Mouse (Mus musculus) lung, embryonic 14.5 days (tissue): Measurements from ENCODE around the gene Bnc2. TPM values are rescaled to one million over a fixed set of nuclear protein-coding genes. Genes with fewer than 3 reads are reported as not detected.
A peak's percentile ranks its signal among the peaks of the same experiment; 100 is the strongest.

ENCODE experiments used
- ATAC-seq: fragments of 200-750 bp; cut with Nextera tagmentation; 2 replicates; pipeline ENCODE4 v1.8.0; 2017; ENCODE audit warnings: mild to moderate bottlenecking, moderate TSS enrichment, moderate library complexity; ENCODE audit not compliant: insufficient read depth
- DNase-seq: peaks from one replicate; pipeline ENCODE4 v3.0.0-alpha.2; 2015
- H3K27ac ChIP-seq: fragments of 300-500 bp; sonication (generic); 2 replicates; pipeline ENCODE4 v1.5.1; 2014; ENCODE audit warnings: low read depth, mild to moderate bottlenecking, moderate library complexity
- H3K27me3 ChIP-seq: fragments of 300-500 bp; sonication (generic); 2 replicates; pipeline ENCODE4 v1.6.1; 2014; ENCODE audit warnings: low read length, control low read depth; ENCODE audit not compliant: insufficient read depth
- H3K36me3 ChIP-seq: fragments of 300-500 bp; sonication (generic); 2 replicates; pipeline ENCODE4 v1.6.1; 2014; ENCODE audit warnings: control low read depth; ENCODE audit not compliant: insufficient read depth
- H3K4me1 ChIP-seq: fragments of 300-500 bp; sonication (generic); 2 replicates; pipeline ENCODE4 v1.6.1; 2014; ENCODE audit warnings: antibody characterized with exemption, control low read depth; ENCODE audit not compliant: insufficient read depth
- H3K4me2 ChIP-seq: fragments of 300-500 bp; sonication (generic); 2 replicates; pipeline ENCODE4 v1.6.1; 2014; ENCODE audit warnings: mild to moderate bottlenecking
- H3K4me3 ChIP-seq: fragments of 300-500 bp; sonication (generic); 2 replicates; pipeline ENCODE4 v1.5.1; 2014; ENCODE audit warnings: low read depth, low read length
- H3K9ac ChIP-seq: fragments of 300-500 bp; sonication (generic); 2 replicates; pipeline ENCODE4 v1.6.1; 2014
- H3K9me3 ChIP-seq: fragments of 300-500 bp; sonication (generic); 2 replicates; pipeline ENCODE4 v1.6.1; 2016; ENCODE audit warnings: low read depth, low read length, control low read depth
- CTCF ChIP-seq: IDR thresholded peaks from 2 replicates; pipeline ENCODE4 v1.5.1; 2016; ENCODE audit warnings: antibody characterized with exemption, low read depth
- whole genome bisulfite sequencing: fragments of 180-500 bp; shearing (Covaris S2); extraction: QIAGEN DNeasy Blood & Tissue Kit; methylation state at CpG from one replicate; pipeline ENCODE4 v1.1.7; 2014; 5-methylcytosine and 5-hydroxymethylcytosine counted together
- polyA plus RNA-seq: library from polyadenylated mRNA; unstranded; fragments of >200 nt; fragmentation: Nextera tagmentation; extraction: Ambion mirVana; gene quantifications from 2 replicates; pipeline ENCODE4 v1.2.1, GENCODE M21; 2014

Bnc2 gene
- polyA plus RNA-seq, 1 experiment from 2014 or later: 8.4 TPM

GRCm38 (mm10) chr4:84349536-84349935 is 325.5 kb downstream of the Bnc2 start:
- no peak overlapping the region for H3K9ac ChIP-seq

GRCm38 (mm10) chr4:84339172-84339571 is 335.9 kb downstream of the Bnc2 start:
- Histone ChIP-seq H3K4me3 (no peak overlapping the region), H3K27ac (no peak overlapping the region), H3K9ac (no peak overlapping the region), H3K4me2 (no peak overlapping the region), H3K9me3 (no peaks in the 10 kb centered on the region), H3K27me3 (no peaks in the 10 kb centered on the region), H3K4me1 (no peaks in the 10 kb centered on the region), H3K36me3 (no peaks in the 10 kb centered on the region)
- DNase-seq (no peak), ATAC-seq (no peak)
- TF ChIP-seq CTCF: no peak
- whole genome bisulfite sequencing: 69% methylated on average over 4 of the region's 4 CpGs

More at GRCm38 (mm10) chr4:84349536-84349935, 325.5 kb downstream of the Bnc2 start:
- 7% methylated on average over 5 of the region's 5 CpGs for WGBS
- no peak overlapping the region for H3K4me3 ChIP-seq
- no peak overlapping the region for H3K4me2 ChIP-seq
- peaks cover 12% of the 10 kb centered on the region for H3K4me1 ChIP-seq
- H3K9me3 ChIP-seq: no peaks in the 10 kb centered on the region
- no peaks in the 10 kb centered on the region for H3K36me3 ChIP-seq
- peak; percentile 36 for DNase-seq
- H3K27me3 ChIP-seq: no peaks in the 10 kb centered on the region
- 0 out of 2 replicates have a peak overlapping the region, but pooled peaks have one; percentile 24 for H3K27ac ChIP-seq
- ATAC-seq: no peak
- no peak for TF ChIP-seq CTCF

GRCm38 (mm10) chr4:84331995-84332394 is 343.1 kb downstream of the Bnc2 start:
- Histone ChIP-seq H3K9ac (no peak overlapping the region), H3K9me3 (no peaks in the 10 kb centered on the region), H3K27me3 (no peaks in the 10 kb centered on the region), H3K4me3 (no peak overlapping the region), H3K4me2 (no peak overlapping the region), H3K27ac (no peak overlapping the region), H3K4me1 (no peaks in the 10 kb centered on the region), H3K36me3 (no peaks in the 10 kb centered on the region)
- 66% methylated on average over 9 of the region's 9 CpGs for WGBS
- no peak for TF ChIP-seq CTCF
- no peak for DNase-seq
- no peak for ATAC-seq

GRCm38 (mm10) chr4:84331450-84331849 is 343.6 kb downstream of the Bnc2 start:
- Histone ChIP-seq H3K27ac (no peak overlapping the region), H3K4me3 (no peak overlapping the region), H3K9ac (no peak overlapping the region), H3K4me2 (no peak overlapping the region), H3K36me3 (no peaks in the 10 kb centered on the region), H3K27me3 (no peaks in the 10 kb centered on the region), H3K4me1 (no peaks in the 10 kb centered on the region), H3K9me3 (no peaks in the 10 kb centered on the region)
- DNase-seq: peak; percentile 20
- TF ChIP-seq CTCF: no peak
- no peak for ATAC-seq
- WGBS: 45% methylated on average over 3 of the region's 3 CpGs

- TF ChIP-seq CTCF: no peak
- Histone ChIP-seq H3K4me1 (no peaks in the 10 kb centered on the region), H3K9ac (no peak overlapping the region), H3K4me2 (no peak overlapping the region), H3K4me3 (no peak overlapping the region), H3K27me3 (no peaks in the 10 kb centered on the region), H3K9me3 (no peaks in the 10 kb centered on the region), H3K36me3 (no peaks in the 10 kb centered on the region), H3K27ac (no peak overlapping the region)
- 89% methylated on average over 4 of the region's 4 CpGs for WGBS
- DNase-seq: no peak
- ATAC-seq: no peak
Measured at GRCm38 (mm10) chr4:84330509-84330908, 344.6 kb downstream of the Bnc2 start.

GRCm38 (mm10) chr4:84329651-84330050 is 345.4 kb downstream of the Bnc2 start:
- no peak for TF ChIP-seq CTCF

GRCm38 (mm10) chr4:84324371-84324770 is 350.7 kb downstream of the Bnc2 start:
- H3K4me3 ChIP-seq: no peak overlapping the region
- no peak overlapping the region for H3K9ac ChIP-seq
- DNase-seq (peak; percentile 29), ATAC-seq (no peak)
- no peaks in the 10 kb centered on the region for H3K36me3 ChIP-seq
- no peak for TF ChIP-seq CTCF
- H3K4me1 ChIP-seq: no peaks in the 10 kb centered on the region
- no peaks in the 10 kb centered on the region for H3K27me3 ChIP-seq
- no peak overlapping the region for H3K4me2 ChIP-seq
- no peak overlapping the region for H3K27ac ChIP-seq
- 72% methylated on average over 4 of the region's 4 CpGs for WGBS
- H3K9me3 ChIP-seq: no peaks in the 10 kb centered on the region

More at GRCm38 (mm10) chr4:84329651-84330050, 345.4 kb downstream of the Bnc2 start:
- no peak for DNase-seq
- no peak overlapping the region for H3K4me3 ChIP-seq
- no peaks in the 10 kb centered on the region for H3K9me3 ChIP-seq
- H3K36me3 ChIP-seq: no peaks in the 10 kb centered on the region
- WGBS: 60% methylated on average over 5 of the region's 5 CpGs
- no peak overlapping the region for H3K9ac ChIP-seq
- ATAC-seq: no peak
- H3K27ac ChIP-seq: no peak overlapping the region
- no peaks in the 10 kb centered on the region for H3K4me1 ChIP-seq
- H3K27me3 ChIP-seq: no peaks in the 10 kb centered on the region
- H3K4me2 ChIP-seq: no peak overlapping the region

- WGBS: 20% methylated on average over 2 of the region's 2 CpGs
- Histone ChIP-seq H3K9ac (no peak overlapping the region), H3K4me2 (no peak overlapping the region), H3K27ac (no peak overlapping the region), H3K4me3 (no peak overlapping the region), H3K27me3 (no peaks in the 10 kb centered on the region), H3K9me3 (no peaks in the 10 kb centered on the region), H3K36me3 (no peaks in the 10 kb centered on the region), H3K4me1 (no peaks in the 10 kb centered on the region)
- ATAC-seq: no peak
- DNase-seq: no peak
- no peak for TF ChIP-seq CTCF
Measured at GRCm38 (mm10) chr4:84321598-84321997, 353.5 kb downstream of the Bnc2 start.
